Mouse (Mus musculus): ENCODE results near the gene Sema3d. TPM values are rescaled to one million over a fixed set of nuclear protein-coding genes. Genes with fewer than 3 reads are reported as not detected.
A peak's percentile ranks its signal among the peaks of the same experiment; 100 is the strongest.

The Sema3d gene
- polyA plus RNA-seq, 1 experiment from 2014 or later, result 1.9 TPM

DNA sequence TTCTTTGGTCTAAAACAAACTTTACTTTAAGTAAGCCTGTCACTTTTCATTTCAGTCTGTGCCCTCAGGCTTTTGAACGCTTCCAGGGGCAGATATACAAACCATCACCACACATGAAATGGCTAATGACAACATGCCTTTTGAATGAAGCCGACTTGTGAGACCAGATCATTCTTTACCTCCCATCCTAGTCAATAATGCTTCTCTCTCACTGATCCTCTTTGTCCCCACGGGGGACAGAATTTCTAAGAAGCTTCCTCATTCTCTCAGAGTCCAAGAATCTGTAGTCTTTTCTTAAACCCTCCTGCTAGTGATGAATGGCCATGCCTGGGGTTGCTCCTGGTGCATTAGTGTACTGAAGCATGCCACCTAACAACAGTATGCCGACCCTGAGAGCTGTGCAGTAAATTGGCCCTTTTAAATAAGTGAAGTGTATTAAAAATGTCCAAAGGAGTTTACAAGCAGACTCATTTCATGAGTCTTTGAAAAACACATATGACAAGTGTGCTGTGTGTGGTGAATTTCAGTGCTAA is 142.1 kb downstream of the Sema3d start:
- Histone ChIP-seq H3K4me3 (no peak overlapping the region), H3K9me3 (replicated peaks) (no peaks in the 10 kb centered on the region), H3K4me1 (peaks cover 19% of the 10 kb centered on the region), H3K27ac (replicated peaks) (no peak overlapping the region), H3K36me3 (no peaks in the 10 kb centered on the region), H3K27me3 (ENCODE audit: low read depth, poor library complexity, severe bottlenecking) (no peaks in the 10 kb centered on the region)
- 10% methylated on average over 4 of the region's 4 CpGs for WGBS
- peak; percentile 16 for DNase-seq (ENCODE audit: low spot score)

DNA sequence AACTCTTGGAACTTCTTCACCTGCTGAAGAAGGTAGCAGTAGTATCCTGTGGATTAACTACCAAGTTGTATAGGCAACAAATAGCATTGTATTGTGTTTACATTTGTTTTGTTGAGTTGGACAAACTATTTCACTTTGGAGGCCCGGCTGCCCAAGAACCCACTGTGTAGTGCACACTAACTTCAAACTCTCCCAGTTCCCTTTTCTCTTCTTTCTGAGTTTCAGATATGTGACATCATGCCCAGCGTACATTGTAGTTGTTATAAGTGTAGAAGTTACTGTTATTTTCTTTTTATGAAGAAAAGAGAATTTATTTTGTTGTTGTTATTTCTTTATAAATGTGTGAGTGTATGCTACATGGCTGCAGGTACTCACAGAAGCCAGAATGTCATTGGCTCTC is 145.4 kb downstream of the Sema3d start:
- Histone ChIP-seq H3K9me3 (replicated peaks) (no peaks in the 10 kb centered on the region), H3K36me3 (no peaks in the 10 kb centered on the region), H3K27ac (replicated peaks) (no peak overlapping the region), H3K27me3 (ENCODE audit: low read depth, poor library complexity, severe bottlenecking) (peaks cover 19% of the 10 kb centered on the region), H3K4me1 (peaks cover 19% of the 10 kb centered on the region), H3K4me3 (no peak overlapping the region)
- 91% methylated on average over 2 of the region's 2 CpGs for WGBS
- DNase-seq (ENCODE audit: low spot score), result no peak

DNA sequence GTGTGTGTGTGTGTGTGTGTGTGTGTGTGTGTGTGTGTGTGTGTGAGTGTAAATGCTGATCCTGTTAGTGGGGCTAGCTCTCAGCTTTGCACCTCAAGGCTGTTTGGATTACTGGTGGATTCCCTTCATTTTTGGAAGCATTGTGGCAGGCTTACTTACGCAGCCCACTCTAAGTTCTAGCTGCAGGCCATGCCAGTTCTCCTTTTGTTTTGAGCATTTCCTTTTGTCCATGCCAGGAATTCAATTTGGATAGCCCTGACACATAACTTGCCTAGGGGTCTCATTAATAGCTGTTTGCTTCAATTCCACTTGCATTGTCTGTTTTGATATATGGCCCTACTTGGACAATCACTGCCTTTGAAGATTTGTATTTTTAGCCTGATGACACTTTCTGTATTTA is 146.6 kb downstream of the Sema3d start:
- Histone ChIP-seq H3K27me3 (ENCODE audit: low read depth, poor library complexity, severe bottlenecking) (peaks cover 19% of the 10 kb centered on the region), H3K4me1 (peaks cover 24% of the 10 kb centered on the region), H3K27ac (replicated peaks) (no peak overlapping the region), H3K36me3 (no peaks in the 10 kb centered on the region), H3K4me3 (no peak overlapping the region), H3K9me3 (replicated peaks) (no peaks in the 10 kb centered on the region)
- WGBS, result 23% methylated on average over 1 of the region's 1 CpGs
- no peak for DNase-seq (ENCODE audit: low spot score)

DNA sequence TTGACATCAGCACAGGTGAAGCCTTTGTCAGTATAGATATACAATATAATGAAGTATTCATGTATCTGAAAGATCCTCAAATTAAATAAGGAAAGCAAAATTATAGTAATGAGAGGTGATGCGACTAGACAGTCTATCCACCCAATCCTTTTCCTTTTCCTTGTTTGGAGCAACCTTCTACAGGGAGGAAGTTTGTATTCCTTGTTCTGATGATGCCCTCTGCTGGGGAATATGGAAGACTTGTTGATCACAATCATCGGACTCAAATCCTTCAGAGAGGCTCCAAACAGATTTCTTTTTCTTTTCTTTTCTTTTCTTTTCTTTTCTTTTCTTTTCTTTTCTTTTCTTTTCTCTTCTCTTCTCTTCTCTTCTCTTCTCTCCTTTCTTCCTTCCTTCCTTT is 158.1 kb downstream of the Sema3d start:
- Histone ChIP-seq H3K4me3 (no peak overlapping the region), H3K27me3 (ENCODE audit: low read depth, poor library complexity, severe bottlenecking) (no peaks in the 10 kb centered on the region), H3K9me3 (replicated peaks) (no peaks in the 10 kb centered on the region), H3K36me3 (no peaks in the 10 kb centered on the region), H3K4me1 (no peaks in the 10 kb centered on the region), H3K27ac (replicated peaks) (no peak overlapping the region)
- DNase-seq (ENCODE audit: low spot score), result no peak
- WGBS, result 44% methylated on average over 2 of the region's 2 CpGs

DNA sequence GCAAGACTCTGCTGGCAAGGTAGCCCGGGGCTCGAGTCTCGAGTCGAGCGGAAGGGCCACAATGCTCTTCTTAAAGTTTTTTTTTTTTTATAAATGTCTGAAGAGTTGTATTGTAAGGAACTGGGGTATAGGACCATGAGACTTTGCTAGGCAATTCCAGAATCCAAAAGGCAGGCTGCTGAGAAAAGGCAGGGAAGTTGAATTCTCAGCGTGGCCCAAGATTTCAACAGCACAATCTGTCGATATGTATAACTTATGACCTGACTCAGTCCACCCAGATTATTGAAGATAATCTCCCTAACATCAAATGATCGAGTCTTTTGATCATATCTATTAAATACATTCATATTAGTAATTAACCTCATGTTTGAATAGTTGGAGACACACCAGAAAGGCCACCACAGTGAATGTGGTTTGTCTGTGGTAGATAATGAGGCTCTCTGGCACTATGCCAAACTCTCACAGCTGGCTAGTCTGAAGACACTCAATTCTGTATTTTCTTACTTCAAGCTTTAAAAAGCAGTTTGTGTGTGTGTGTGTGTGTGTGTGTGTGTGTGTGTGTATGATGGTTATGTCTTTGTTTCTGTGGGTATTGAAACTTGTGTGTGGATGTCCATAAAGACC is 166.0 kb downstream of the Sema3d start:
- Histone ChIP-seq H3K4me3 (no peak overlapping the region), H3K27ac (replicated peaks) (no peak overlapping the region), H3K36me3 (no peaks in the 10 kb centered on the region), H3K27me3 (ENCODE audit: low read depth, poor library complexity, severe bottlenecking) (no peaks in the 10 kb centered on the region), H3K9me3 (replicated peaks) (no peaks in the 10 kb centered on the region), H3K4me1 (no peaks in the 10 kb centered on the region)
- DNase-seq (ENCODE audit: low spot score), result no peak
- 96% methylated on average over 8 of the region's 8 CpGs for WGBS

DNA sequence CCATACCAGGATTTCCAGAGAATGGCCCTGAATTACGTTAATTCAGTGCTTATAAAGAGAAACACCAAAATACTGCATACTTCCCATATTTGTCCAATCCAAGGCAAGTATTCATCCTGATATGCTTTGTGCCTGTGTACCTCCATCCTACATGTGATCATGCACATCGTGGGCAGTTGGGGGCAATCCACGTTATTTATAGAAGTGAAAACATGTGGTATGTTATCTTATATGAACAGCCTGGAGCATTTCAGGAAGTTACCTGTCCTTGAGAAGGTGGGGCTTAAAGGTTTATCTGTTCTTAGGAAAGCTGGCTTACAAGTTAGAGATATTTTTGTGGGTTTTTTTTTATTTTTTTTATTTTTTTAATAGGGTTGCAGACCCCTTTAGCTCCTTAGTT is 172.2 kb downstream of the Sema3d start:
- H3K36me3 ChIP-seq, result no peaks in the 10 kb centered on the region
- no peak for DNase-seq (ENCODE audit: low spot score)
- WGBS, result 92% methylated on average over 3 of the region's 3 CpGs

DNA sequence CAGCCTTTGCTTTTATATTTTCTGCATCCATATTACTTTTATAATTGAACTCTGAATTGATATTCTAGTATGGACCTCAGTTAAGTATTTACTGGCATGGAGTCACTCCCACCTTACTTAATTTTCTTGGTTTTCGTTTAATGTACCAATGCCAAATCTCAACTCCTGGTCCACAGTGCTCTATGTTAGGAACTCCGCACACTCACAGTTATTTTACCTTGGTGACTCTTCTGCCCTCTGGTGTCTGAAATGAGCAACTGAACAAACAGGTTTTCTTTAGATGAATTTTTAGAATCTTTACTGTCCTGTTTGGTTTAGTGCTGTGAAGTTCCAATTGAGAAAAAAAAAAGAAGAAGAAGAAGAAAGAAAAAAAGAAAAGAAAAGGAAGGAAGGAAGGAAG is 174.7 kb downstream of the Sema3d start:
- 64% methylated on average over 2 of the region's 2 CpGs for WGBS
- Histone ChIP-seq H3K4me3 (no peak overlapping the region), H3K27ac (replicated peaks) (no peak overlapping the region), H3K27me3 (ENCODE audit: low read depth, poor library complexity, severe bottlenecking) (peaks cover under 1% of the 10 kb centered on the region; the same call in 1 of the 2 replicates), H3K4me1 (peaks cover 4% of the 10 kb centered on the region; the same call in 1 of the 2 replicates), H3K9me3 (replicated peaks) (no peaks in the 10 kb centered on the region), H3K36me3 (no peaks in the 10 kb centered on the region)
- DNase-seq (ENCODE audit: low spot score), result no peak

More for the DNA sequence above, 172.2 kb downstream of the Sema3d start:
- no peak overlapping the region for H3K4me3 ChIP-seq
- H3K4me1 ChIP-seq, result no peaks in the 10 kb centered on the region
- no peaks in the 10 kb centered on the region for H3K27me3 ChIP-seq (ENCODE audit: low read depth, poor library complexity, severe bottlenecking)
- H3K9me3 ChIP-seq (replicated peaks), result no peaks in the 10 kb centered on the region
- H3K27ac ChIP-seq (replicated peaks), result no peak overlapping the region

DNA sequence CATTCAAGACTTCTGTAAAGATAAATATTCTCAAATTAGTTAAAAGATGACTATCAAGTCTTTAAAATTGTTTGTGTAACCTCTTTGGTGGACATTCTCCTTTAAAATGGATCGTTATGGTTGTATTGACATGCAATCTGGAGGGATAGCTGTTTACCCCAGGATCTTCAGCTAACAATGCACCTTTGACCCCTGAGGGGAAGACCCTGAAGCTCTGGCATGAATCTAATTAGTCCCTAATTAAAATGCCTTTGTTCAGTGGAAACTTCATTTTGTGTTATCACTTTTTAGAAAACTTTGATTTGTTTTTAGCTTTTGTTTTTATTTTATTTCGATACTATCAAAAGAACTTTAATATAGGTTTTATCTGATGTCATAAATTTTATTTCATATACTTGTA is 178.6 kb downstream of the Sema3d start:
- Histone ChIP-seq H3K4me1 (peaks cover 4% of the 10 kb centered on the region; the same call in 1 of the 2 replicates), H3K27me3 (ENCODE audit: low read depth, poor library complexity, severe bottlenecking) (peaks cover 4% of the 10 kb centered on the region; the same call in 1 of the 2 replicates), H3K4me3 (no peak overlapping the region), H3K36me3 (no peaks in the 10 kb centered on the region), H3K9me3 (replicated peaks) (no peaks in the 10 kb centered on the region), H3K27ac (replicated peaks) (no peak overlapping the region)
- DNase-seq (ENCODE audit: low spot score), result no peak
- WGBS, result 8% methylated on average over 2 of the region's 2 CpGs

DNA sequence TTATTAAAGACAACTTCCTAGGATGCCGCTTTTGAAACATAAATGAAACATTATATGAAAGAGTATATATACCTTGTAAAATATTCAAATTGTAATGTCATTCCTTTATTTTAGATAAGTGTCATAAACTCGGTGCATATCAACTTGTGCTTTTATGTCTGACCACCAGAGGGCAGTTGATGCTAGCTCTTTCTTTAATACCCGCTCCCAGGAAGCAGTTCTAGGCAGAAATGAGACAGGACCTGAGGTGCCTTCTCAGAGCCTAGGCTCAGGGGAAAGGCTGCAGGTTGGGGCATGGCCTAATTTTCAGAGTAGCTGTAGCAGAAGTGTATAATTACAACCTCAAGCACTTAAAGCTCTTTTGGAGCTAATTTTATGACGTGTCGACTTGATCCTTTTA is 179.0 kb downstream of the Sema3d start:
- H3K4me3 ChIP-seq, result no peak overlapping the region
- H3K36me3 ChIP-seq, result no peaks in the 10 kb centered on the region
- 38% methylated on average over 5 of the region's 5 CpGs for WGBS
- H3K4me1 ChIP-seq, result peaks cover 4% of the 10 kb centered on the region; the same call in 1 of the 2 replicates
- no peak overlapping the region for H3K27ac ChIP-seq (replicated peaks)
- peak; percentile 39 for DNase-seq (ENCODE audit: low spot score)
- H3K27me3 ChIP-seq (ENCODE audit: low read depth, poor library complexity, severe bottlenecking), result peaks cover 4% of the 10 kb centered on the region; the same call in 1 of the 2 replicates
- no peaks in the 10 kb centered on the region for H3K9me3 ChIP-seq (replicated peaks)

DNA sequence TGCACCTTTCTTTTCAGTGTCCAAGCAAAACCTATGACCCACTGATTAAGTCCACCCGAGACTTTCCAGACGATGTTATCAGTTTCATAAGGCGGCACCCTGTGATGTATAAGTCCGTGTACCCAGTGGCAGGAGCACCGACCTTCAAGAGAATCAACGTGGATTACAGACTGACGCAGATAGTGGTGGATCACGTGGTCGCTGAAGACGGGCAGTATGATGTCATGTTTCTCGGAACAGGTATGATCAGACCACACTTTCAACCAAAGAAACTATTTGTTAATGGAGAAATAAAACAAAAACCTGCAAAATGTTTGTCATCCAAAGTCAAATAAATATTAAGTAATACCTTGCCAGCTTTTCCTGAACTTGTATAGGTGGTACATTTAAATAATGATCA is 179.9 kb downstream of the Sema3d start:
- H3K9me3 ChIP-seq (replicated peaks), result no peaks in the 10 kb centered on the region
- WGBS, result 87% methylated on average over 11 of the region's 11 CpGs
- H3K27me3 ChIP-seq (ENCODE audit: low read depth, poor library complexity, severe bottlenecking), result peaks cover 4% of the 10 kb centered on the region; the same call in 1 of the 2 replicates
- H3K4me3 ChIP-seq, result no peak overlapping the region
- DNase-seq (ENCODE audit: low spot score), result no peak
- H3K36me3 ChIP-seq, result no peaks in the 10 kb centered on the region
- peaks cover 4% of the 10 kb centered on the region; the same call in 1 of the 2 replicates for H3K4me1 ChIP-seq
- H3K27ac ChIP-seq (replicated peaks), result no peak overlapping the region

DNA sequence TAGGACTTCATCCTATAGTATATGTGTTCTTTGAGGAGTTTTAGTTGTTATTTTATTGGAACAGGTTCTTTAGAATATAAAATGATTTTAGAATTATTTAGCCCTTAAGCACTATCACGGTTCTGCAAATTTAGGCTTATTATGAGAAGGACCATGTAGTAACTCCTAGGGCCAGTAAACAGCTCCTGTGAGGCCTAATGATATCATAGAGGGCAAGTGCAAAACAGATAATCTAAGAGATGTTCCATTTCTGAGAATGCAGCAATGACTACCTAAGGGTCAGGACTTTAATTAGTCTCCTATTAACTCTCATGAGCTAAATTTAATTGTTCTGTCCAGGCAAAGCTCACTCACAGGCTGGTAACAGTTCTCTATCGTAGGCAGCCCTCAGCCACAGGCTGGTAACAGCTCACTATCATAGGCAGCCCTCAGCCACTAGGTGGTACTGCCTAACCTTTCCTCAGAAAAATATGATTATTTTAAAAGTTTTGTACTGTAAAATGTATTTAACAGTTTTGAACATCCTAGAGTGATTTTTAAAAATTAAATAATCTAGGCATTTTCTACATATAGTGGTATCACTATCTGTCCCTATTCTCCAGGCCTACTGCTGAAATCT is 181.5 kb downstream of the Sema3d start:
- no peaks in the 10 kb centered on the region for H3K36me3 ChIP-seq
- H3K4me3 ChIP-seq, result no peak overlapping the region
- DNase-seq (ENCODE audit: low spot score), result no peak
- H3K27ac ChIP-seq (replicated peaks), result no peak overlapping the region
- H3K27me3 ChIP-seq (ENCODE audit: low read depth, poor library complexity, severe bottlenecking), result peaks cover 4% of the 10 kb centered on the region; the same call in 1 of the 2 replicates
- H3K9me3 ChIP-seq (replicated peaks), result no peaks in the 10 kb centered on the region
- WGBS, result 61% methylated on average over 2 of the region's 2 CpGs
- peaks cover 4% of the 10 kb centered on the region; the same call in 1 of the 2 replicates for H3K4me1 ChIP-seq

DNA sequence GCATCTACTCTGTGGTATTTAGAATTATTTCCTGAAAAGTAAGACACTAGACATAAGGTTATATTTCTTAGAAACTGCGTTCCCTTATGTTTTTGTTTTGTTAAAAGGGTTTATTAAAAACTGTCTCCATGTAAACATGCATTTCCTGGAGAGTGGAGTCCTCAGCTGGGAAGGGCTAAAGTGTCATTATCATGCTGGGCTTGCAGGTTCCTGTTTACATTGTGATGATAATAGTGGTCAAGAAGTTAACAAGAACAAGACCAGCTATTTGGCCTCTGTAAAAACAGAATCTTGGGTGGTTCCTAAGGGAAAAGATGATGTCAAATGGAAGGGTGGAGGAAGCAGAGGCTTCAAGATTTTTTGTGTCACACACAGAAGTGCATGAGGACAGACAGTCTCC is 183.4 kb downstream of the Sema3d start:
- no peak for DNase-seq (ENCODE audit: low spot score)

DNA sequence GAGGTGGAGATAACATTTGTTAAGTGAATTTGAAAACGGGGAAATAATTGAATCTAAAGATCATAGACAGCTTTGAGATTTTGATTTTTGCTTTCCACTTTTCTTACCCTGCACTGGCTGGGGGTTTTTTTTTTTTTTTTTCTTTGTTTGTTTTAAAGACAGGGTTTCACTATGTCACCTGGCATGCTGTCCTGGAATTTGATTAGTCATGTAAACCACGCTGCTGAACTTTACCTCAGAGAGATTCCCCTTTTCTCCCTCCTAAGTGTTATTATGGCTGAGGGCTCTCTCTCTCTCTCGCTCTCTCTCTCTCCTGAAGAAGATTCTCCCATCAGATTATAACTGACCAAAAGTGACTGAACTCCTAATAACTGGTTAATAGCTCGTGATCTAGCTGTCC is 191.4 kb downstream of the Sema3d start:
- H3K4me1 ChIP-seq, result peaks cover 7% of the 10 kb centered on the region
- H3K9me3 ChIP-seq (replicated peaks), result no peaks in the 10 kb centered on the region
- H3K4me3 ChIP-seq, result no peak overlapping the region
- no peaks in the 10 kb centered on the region for H3K27me3 ChIP-seq (ENCODE audit: low read depth, poor library complexity, severe bottlenecking)
- no peak for DNase-seq (ENCODE audit: low spot score)
- H3K27ac ChIP-seq (replicated peaks), result no peak overlapping the region
- no peaks in the 10 kb centered on the region for H3K36me3 ChIP-seq
- 80% methylated on average over 4 of the region's 4 CpGs for WGBS

More for the DNA sequence above, 183.4 kb downstream of the Sema3d start:
- WGBS, result 78% methylated on average over 1 of the region's 1 CpGs
- Histone ChIP-seq H3K4me1 (no peaks in the 10 kb centered on the region), H3K27ac (replicated peaks) (no peak overlapping the region), H3K9me3 (replicated peaks) (no peaks in the 10 kb centered on the region), H3K36me3 (no peaks in the 10 kb centered on the region), H3K27me3 (ENCODE audit: low read depth, poor library complexity, severe bottlenecking) (peaks cover 4% of the 10 kb centered on the region; the same call in 1 of the 2 replicates), H3K4me3 (no peak overlapping the region)

All from midbrain, embryonic 10.5 days (tissue).